ENCODE assay signal across 16 mouse cellular contexts in the genomic region with DNA sequence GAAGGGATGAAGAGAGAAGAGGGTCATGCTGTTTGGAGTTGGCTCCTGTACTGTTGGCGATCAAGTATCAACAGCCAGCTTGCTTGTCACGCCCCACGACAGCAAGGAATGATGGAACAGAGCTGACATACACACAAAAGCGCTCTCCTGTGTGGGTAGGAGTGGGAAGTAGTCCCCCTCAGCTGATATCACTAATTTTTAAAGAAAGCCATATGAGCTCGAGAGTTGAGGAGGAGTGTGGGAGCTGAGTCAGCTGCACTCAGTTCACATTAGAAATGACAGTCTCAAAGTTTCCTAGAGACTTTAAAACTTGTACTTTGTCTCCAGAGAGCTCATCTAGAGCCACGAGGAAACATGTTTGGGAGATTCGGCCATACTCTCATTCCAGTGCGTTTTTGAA.
"Had no signal": no experiment of that assay in that cellular context is flagged by ENCODE, and none has a peak within 500 bp of the region (broad histone marks: within the 10 kb centered on the region; RNA-seq: fewer than 3 reads in every experiment).

No protein-coding gene starts in this region.

- ATAC-seq: hindbrain, embryonic 16.5 days; inflammation-experienced regulatory T-cells, adult 6 months; intestine, embryonic 15.5 days; intestine, postnatal 0 days had no signal

- DNase-seq: gastrocnemius, adult 2 months; gastrocnemius, postnatal 10 days; gastrocnemius, postnatal 25 days; heart, adult 18-20 months; heart, postnatal 10 days; heart, postnatal 4 days; kidney, adult 18-20 months; kidney, adult 8-10 months; kidney, postnatal 10 days; kidney, postnatal 4 days; liver; liver, embryonic 13.5 days had no signal
